Mouse (Mus musculus) MEL (cell line): ENCODE data around the gene Egfr.

Source experiments
- CTCF ChIP-seq, 3 experiments: IDR thresholded peaks in 2 of 3; conservative IDR thresholded peaks in 1 of 3; 2 replicates each; pipeline ENCODE4 v1.5.1; 2011 to 2012; ENCODE audit warnings: low read length in 3 of 3, low read depth in 2 of 3, mild to moderate bottlenecking in 2 of 3, improper control_type of control experiment in 1 of 3, inconsistent platforms in 1 of 3, mixed read lengths in 1 of 3, moderate library complexity in 1 of 3; ENCODE audit not compliant: control insufficient read depth in 1 of 3, insufficient read depth in 1 of 3, poor library complexity in 1 of 3, severe bottlenecking in 1 of 3
- EP300 ChIP-seq, 2 experiments: IDR thresholded peaks; 2 replicates each; pipeline ENCODE4 v1.6.1; 2011; ENCODE audit warnings: improper control_type of control experiment in 2 of 2, low read length in 2 of 2, low read depth in 1 of 2, mild to moderate bottlenecking in 1 of 2
- GATA1 ChIP-seq: IDR thresholded peaks from 2 replicates; pipeline ENCODE4 v1.6.1; 2011; ENCODE audit warnings: low read depth, low read length, improper control_type of control experiment
- KAT2A ChIP-seq: conservative IDR thresholded peaks from 2 replicates; pipeline ENCODE4 v1.6.1; 2012; ENCODE audit warnings: low read depth, low read length, improper control_type of control experiment, inconsistent platforms
- MAFK ChIP-seq: IDR thresholded peaks from 2 replicates; pipeline ENCODE4 v1.6.1; 2011; ENCODE audit warnings: low read depth, mild to moderate bottlenecking, low read length, improper control_type of control experiment, borderline replicate concordance
- MAX ChIP-seq: IDR thresholded peaks from 2 replicates; pipeline ENCODE4 v1.6.1; 2011; ENCODE audit warnings: low read length, improper control_type of control experiment
- MAZ ChIP-seq: IDR thresholded peaks from 2 replicates; pipeline ENCODE4 v1.6.1; 2012; ENCODE audit warnings: low read depth, mild to moderate bottlenecking, inconsistent platforms, low read length, improper control_type of control experiment
- POLR2A ChIP-seq, 2 experiments: IDR thresholded peaks; 2 replicates each; pipeline ENCODE4 v1.6.1; 2011 to 2012; ENCODE audit warnings: low read length in 2 of 2, mild to moderate bottlenecking in 2 of 2, control low read depth in 1 of 2, improper control_type of control experiment in 1 of 2, low read depth in 1 of 2, moderate library complexity in 1 of 2; ENCODE audit not compliant: control insufficient read depth in 1 of 2, insufficient read depth in 1 of 2, poor library complexity in 1 of 2
- POLR2AphosphoS5 ChIP-seq: IDR thresholded peaks from 2 replicates; pipeline ENCODE4 v1.6.1; 2012; ENCODE audit warnings: low read depth, borderline replicate concordance, mild to moderate bottlenecking, inconsistent platforms, low read length, moderate library complexity, mixed read lengths
- ZNF384 ChIP-seq: IDR thresholded peaks from 2 replicates; pipeline ENCODE4 v1.6.1; 2012; ENCODE audit warnings: low read depth, mild to moderate bottlenecking, inconsistent platforms, low read length, improper control_type of control experiment

DNA sequence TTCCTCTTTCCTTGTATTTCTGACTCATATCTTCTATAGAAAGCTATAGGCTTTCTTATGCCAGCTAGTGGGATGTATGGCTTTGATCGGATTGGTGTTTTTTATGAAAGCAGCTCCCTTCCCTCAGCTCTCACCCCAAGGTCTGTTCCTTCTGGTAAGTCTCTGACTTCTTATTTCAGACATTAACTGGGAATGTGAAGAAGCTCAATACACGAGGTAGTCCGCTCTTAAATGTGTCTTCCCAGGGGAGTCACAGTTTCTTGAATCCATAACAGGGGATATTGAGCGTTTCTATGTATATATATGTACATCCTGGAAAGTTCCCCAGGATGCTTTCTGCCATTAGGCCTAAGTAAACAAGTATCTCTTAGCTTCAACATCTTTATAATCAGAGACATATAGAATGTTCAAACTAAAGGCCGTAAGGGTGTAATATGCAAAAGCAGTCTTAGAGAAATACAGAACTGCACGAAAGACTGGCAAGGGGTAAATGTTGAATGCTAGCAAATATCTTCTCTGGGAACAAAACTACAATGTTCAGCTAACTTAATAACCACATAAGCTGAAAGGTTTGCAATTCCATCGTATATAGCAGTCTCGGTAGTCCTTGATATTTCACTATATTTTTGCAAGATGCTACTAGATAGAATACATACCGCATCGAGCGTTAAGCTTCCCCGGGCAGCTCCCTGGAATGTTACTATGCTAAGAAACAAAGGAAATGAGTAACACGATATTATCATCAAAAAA is 198.4 kb downstream of the Egfr start:
- TF ChIP-seq MAX: peak; percentile 53; the same call in 1 of the 2 replicates
- TF ChIP-seq EP300 (IDR thresholded peaks at IDR 0.05; ENCODE audit: low read depth in 1 of 2, low read length in 2 of 2): no peak
- TF ChIP-seq CTCF (IDR thresholded peaks at IDR 0.05 in 2 of 3, conservative IDR thresholded peaks at IDR 0.05 in 1 of 3; ENCODE audit: control insufficient read depth in 1 of 3, insufficient read depth in 1 of 3, low read depth in 2 of 3, low read length in 3 of 3, poor library complexity in 1 of 3, severe bottlenecking in 1 of 3): no peak
- no peak for TF ChIP-seq POLR2AphosphoS5
- no peak for TF ChIP-seq MAZ
- no peak for TF ChIP-seq POLR2A (IDR thresholded peaks at IDR 0.05; ENCODE audit: control insufficient read depth in 1 of 2, insufficient read depth in 1 of 2, low read depth in 1 of 2, low read length in 2 of 2, poor library complexity in 1 of 2)
- TF ChIP-seq ZNF384: no peak
- no peak for TF ChIP-seq MAFK
- TF ChIP-seq KAT2A: no peak
- TF ChIP-seq GATA1: no peak
